Mouse (Mus musculus): ENCODE data around the gene Fancb. TPM values are rescaled to one million over a fixed set of nuclear protein-coding genes. Genes with fewer than 3 reads are reported as not detected.

Gene Fancb
- polyA plus RNA-seq, 1 experiment from 2014 or later = 7.2 TPM

Other genes with a start within 250 kb of the Fancb start
- gene Mospd2, start 217 bp upstream of the Fancb start, polyA plus RNA-seq (2015; fragmentation: Nextera tagmentation; extraction: Ambion mirVana) = 15.1 and 15.6 TPM in 2 replicates
- gene Gm17604, start 24.2 kb downstream of the Fancb start, polyA plus RNA-seq (2015; fragmentation: Nextera tagmentation; extraction: Ambion mirVana) = not detected in 2 replicates